In genomic region chr5:99183637-99184036, GRCm38 (mm10) we compare ENCODE assay signal across 27 mouse cellular contexts.
A peak's percentile ranks its signal among the peaks of the same experiment; 100 is the strongest.
DNase-seq lines count a peak whose midpoint lies in the region; ATAC-seq and TF ChIP-seq lines count a peak whose summit lies in the region.
"Had no signal": no experiment of that assay in that cellular context is flagged by ENCODE, and none has a peak within 500 bp of the region (broad histone marks: within the 10 kb centered on the region; RNA-seq: fewer than 3 reads in every experiment).

No protein-coding gene starts in this region.

- no peaks in the 10 kb centered on the region for H3K4me1 ChIP-seq in intestine, embryonic 14.5 days (replicated peaks; ENCODE audit: control insufficient read depth, insufficient read depth, low read length)
- H3K4me1 ChIP-seq in intestine, postnatal 0 days (replicated peaks; ENCODE audit: control insufficient read depth, insufficient read depth, low read length), result 0 out of 2 replicates have a peak, but pooled peaks cover 5% of the 10 kb centered on the region
- no peaks in the 10 kb centered on the region for H3K4me1 ChIP-seq in embryonic facial prominence, embryonic 10.5 days
- H3K4me1 ChIP-seq in intestine, embryonic 15.5 days (replicated peaks), result no peaks in the 10 kb centered on the region
- H3K4me1 ChIP-seq: embryonic facial prominence, embryonic 13.5 days; forebrain, embryonic 12.5 days; forebrain, embryonic 15.5 days; heart, embryonic 12.5 days; heart, embryonic 15.5 days had no signal

- no peak overlapping the region for H3K27ac ChIP-seq in intestine, embryonic 14.5 days (ENCODE audit: low read depth)
- no peak overlapping the region for H3K27ac ChIP-seq in intestine, postnatal 0 days (ENCODE audit: low read depth, low read length)
- H3K27ac ChIP-seq in embryonic facial prominence, embryonic 10.5 days (replicated peaks), result no peak overlapping the region
- no peak overlapping the region for H3K27ac ChIP-seq in intestine, embryonic 15.5 days
- H3K27ac ChIP-seq: embryonic facial prominence, embryonic 13.5 days; forebrain, embryonic 12.5 days; forebrain, embryonic 15.5 days; heart, embryonic 15.5 days; hindbrain, embryonic 14.5 days; hindbrain, postnatal 0 days had no signal

- no peak overlapping the region for H3K4me2 ChIP-seq in intestine, embryonic 14.5 days (ENCODE audit: low read length)
- H3K4me2 ChIP-seq in intestine, postnatal 0 days (replicated peaks; ENCODE audit: low read depth), result no peak overlapping the region
- no peak overlapping the region for H3K4me2 ChIP-seq in intestine, embryonic 15.5 days (replicated peaks)
- H3K4me2 ChIP-seq: embryonic facial prominence, embryonic 13.5 days; forebrain, embryonic 12.5 days; forebrain, embryonic 15.5 days; heart, embryonic 12.5 days; heart, embryonic 15.5 days; hindbrain, embryonic 14.5 days had no signal

- ATAC-seq in intestine, embryonic 14.5 days (replicated peaks; ENCODE audit: low FRiP score, low TSS enrichment, low read depth), result 0 out of 2 replicates have a peak, but pooled peaks have one; percentile 36
- ATAC-seq in intestine, postnatal 0 days, result no peak
- peak; percentile 66; the same call in 1 of the 2 replicates for ATAC-seq in intestine, embryonic 15.5 days
- ATAC-seq: CD4-positive, CD25-positive, alpha-beta regulatory T cell, adult 4 months; forebrain, embryonic 15.5 days; hindbrain, postnatal 0 days; inflammation-experienced regulatory T-cells, adult 6 months had no signal

- no peak overlapping the region for H3K4me3 ChIP-seq in intestine, embryonic 14.5 days (ENCODE audit: low read depth, low read length)
- no peak overlapping the region for H3K4me3 ChIP-seq in intestine, postnatal 0 days (ENCODE audit: low read depth, low read length)
- no peak overlapping the region for H3K4me3 ChIP-seq in embryonic facial prominence, embryonic 10.5 days
- no peak overlapping the region for H3K4me3 ChIP-seq in intestine, embryonic 15.5 days (replicated peaks)
- H3K4me3 ChIP-seq: embryonic facial prominence, embryonic 13.5 days; erythroblast, embryonic 14.5 days; forebrain, embryonic 12.5 days; forebrain, embryonic 15.5 days; heart, embryonic 12.5 days; heart, embryonic 15.5 days had no signal

- WGBS in intestine, embryonic 14.5 days, result 81% methylated on average over 7 of the region's 7 CpGs
- 65% methylated on average over 7 of the region's 7 CpGs for WGBS in intestine, postnatal 0 days
- WGBS in embryonic facial prominence, embryonic 10.5 days, result 85% methylated on average over 7 of the region's 7 CpGs
- 75% methylated on average over 7 of the region's 7 CpGs for WGBS in intestine, embryonic 15.5 days

- no peaks in the 10 kb centered on the region for H3K9me3 ChIP-seq in intestine, embryonic 14.5 days (ENCODE audit: control insufficient read depth, low read length)
- H3K9me3 ChIP-seq in intestine, postnatal 0 days (ENCODE audit: control insufficient read depth), result 0 out of 2 replicates have a peak, but pooled peaks cover 6% of the 10 kb centered on the region
- no peaks in the 10 kb centered on the region for H3K9me3 ChIP-seq in embryonic facial prominence, embryonic 10.5 days
- no peaks in the 10 kb centered on the region for H3K9me3 ChIP-seq in intestine, embryonic 15.5 days
- H3K9me3 ChIP-seq: forebrain, embryonic 12.5 days; forebrain, embryonic 15.5 days; heart, embryonic 15.5 days had no signal

- H3K27me3 ChIP-seq in intestine, embryonic 14.5 days (replicated peaks; ENCODE audit: control insufficient read depth, insufficient read depth, low read length), result no peaks in the 10 kb centered on the region
- H3K27me3 ChIP-seq in intestine, postnatal 0 days (replicated peaks; ENCODE audit: control insufficient read depth, insufficient read depth, low read length), result no peaks in the 10 kb centered on the region
- no peaks in the 10 kb centered on the region for H3K27me3 ChIP-seq in embryonic facial prominence, embryonic 10.5 days (replicated peaks; ENCODE audit: low read depth, poor library complexity, severe bottlenecking)
- no peaks in the 10 kb centered on the region for H3K27me3 ChIP-seq in intestine, embryonic 15.5 days (replicated peaks)
- H3K27me3 ChIP-seq: embryonic facial prominence, embryonic 13.5 days; forebrain, embryonic 12.5 days; forebrain, embryonic 15.5 days; heart, embryonic 12.5 days; heart, embryonic 15.5 days had no signal

- DNase-seq in intestine, embryonic 14.5 days (ENCODE audit: low spot score), result no peak
- DNase-seq in embryonic facial prominence, embryonic 10.5 days (ENCODE audit: low spot score), result peak; percentile 19
- peak; percentile 51 for DNase-seq in retina, embryonic 14.5 days (ENCODE audit: low spot score)
- DNase-seq in right cerebral cortex, adult 18-20 months, result no peak
- DNase-seq in left cerebral cortex, adult 8-10 months (ENCODE audit: low spot score in 2 of 2), result no peak
- DNase-seq: adrenal gland, adult 2 months; adrenal gland, postnatal 14 days; cerebellum, adult 11 months; cerebellum, adult 2 months; cerebellum, adult 9-11 months; cerebellum, postnatal 25 days; gastrocnemius, postnatal 25 days; heart, adult 11 months; heart, postnatal 10 days; heart, postnatal 4 days had no signal

- H3K9ac ChIP-seq in intestine, embryonic 14.5 days (ENCODE audit: low read length), result no peak overlapping the region
- no peak overlapping the region for H3K9ac ChIP-seq in intestine, postnatal 0 days (ENCODE audit: low read depth, low read length)
- H3K9ac ChIP-seq in intestine, embryonic 15.5 days, result no peak overlapping the region
- H3K9ac ChIP-seq: embryonic facial prominence, embryonic 13.5 days; forebrain, embryonic 12.5 days; forebrain, embryonic 15.5 days; heart, embryonic 12.5 days; heart, embryonic 15.5 days; hindbrain, embryonic 14.5 days had no signal

- H3K36me3 ChIP-seq in intestine, embryonic 14.5 days (ENCODE audit: control insufficient read depth, insufficient read depth, low read length), result no peaks in the 10 kb centered on the region
- H3K36me3 ChIP-seq in intestine, postnatal 0 days (ENCODE audit: control insufficient read depth, insufficient read depth), result no peaks in the 10 kb centered on the region
- no peaks in the 10 kb centered on the region for H3K36me3 ChIP-seq in embryonic facial prominence, embryonic 10.5 days (replicated peaks)
- no peaks in the 10 kb centered on the region for H3K36me3 ChIP-seq in intestine, embryonic 15.5 days
- H3K36me3 ChIP-seq: embryonic facial prominence, embryonic 13.5 days; forebrain, embryonic 12.5 days; forebrain, embryonic 15.5 days; heart, embryonic 12.5 days; heart, embryonic 15.5 days had no signal

- no peak for TF ChIP-seq CTCF in intestine, postnatal 0 days (IDR thresholded peaks at IDR 0.05; ENCODE audit: low read depth)

Comparison
In these comparisons a context has a peak if more than half of its experiments do, and no peak if none do; other contexts are left out.
1. DNase-seq: peak in embryonic facial prominence, embryonic 10.5 days (single experiment) and retina, embryonic 14.5 days (single experiment); none in intestine, embryonic 14.5 days (single experiment), right cerebral cortex, adult 18-20 months (single experiment) and left cerebral cortex, adult 8-10 months (0 of 2).